Mouse (Mus musculus) left cerebral cortex, postnatal 14 days (tissue): Measurements from ENCODE around the gene Methig1. TPM values are rescaled to one million over a fixed set of nuclear protein-coding genes. Genes with fewer than 3 reads are reported as not detected.

ENCODE experiments used
- DNase-seq, 2 experiments: peaks; one replicate each; pipeline ENCODE4 v3.0.0; 2021 to 2022; ENCODE audit warnings: low spot score in 2 of 2, mixed read lengths in 1 of 2
- intact Hi-C: fragments of 180-260 bp; cut with DNase I; formaldehyde crosslinking; loops from one replicate; pipeline ENCODE4 v1.15.1; 2025
- total RNA-seq, 2 experiments: library from RNA; stranded (reverse); gene quantifications; 2 replicates each; pipeline ENCODE4 v1.2.3; 2021

The Methig1 gene
- total RNA-seq, 2 experiments from 2014 or later = not detected

GRCm38 (mm10) chr15:100387544-100388223 is 34.7 kb downstream of the Methig1 start:
- DNase-seq = no peak
- intact Hi-C loops = no loop called here

DNA sequence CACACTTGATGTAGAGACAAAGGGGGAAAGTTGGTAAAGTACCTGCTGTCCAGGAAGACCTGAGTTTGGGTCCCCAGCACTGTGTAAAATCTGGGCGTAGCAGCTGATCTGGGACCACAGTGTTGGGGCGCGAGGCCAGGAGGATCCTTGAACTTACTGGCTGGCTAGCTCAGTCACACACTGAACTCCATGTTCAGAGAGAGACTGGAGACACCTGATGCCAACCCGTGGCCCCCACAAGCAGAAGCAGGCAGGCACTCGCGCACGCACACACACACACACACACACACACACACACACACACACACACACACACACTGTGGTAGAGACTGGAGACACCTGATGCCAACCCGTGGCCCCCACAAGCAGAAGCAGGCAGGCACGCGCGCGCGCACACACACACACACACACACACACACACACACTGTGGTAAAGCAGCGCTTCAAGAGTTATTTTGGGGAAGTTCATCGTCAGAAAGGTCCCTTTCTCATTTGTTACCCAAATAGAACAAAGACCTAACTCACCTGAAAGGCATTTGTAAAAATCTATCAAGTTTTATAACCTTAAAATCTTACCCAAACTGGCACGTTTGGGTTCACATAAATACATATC is 35.4 kb downstream of the Methig1 start:
- intact Hi-C loops = no loop called here
- no peak for DNase-seq

- DNase-seq = no peak
- intact Hi-C loops = no loop called here
These were observed 35.9 kb downstream of the Methig1 start for GRCm38 (mm10) chr15:100388886-100389285.

GRCm38 (mm10) chr15:100391066-100391465 is 38.1 kb downstream of the Methig1 start:
- DNase-seq = no peak
- intact Hi-C loops = loop anchor here (10.0 kb wide), 1 partner anchor 64 kb away; no protein-coding TSS in a partner anchor

DNA sequence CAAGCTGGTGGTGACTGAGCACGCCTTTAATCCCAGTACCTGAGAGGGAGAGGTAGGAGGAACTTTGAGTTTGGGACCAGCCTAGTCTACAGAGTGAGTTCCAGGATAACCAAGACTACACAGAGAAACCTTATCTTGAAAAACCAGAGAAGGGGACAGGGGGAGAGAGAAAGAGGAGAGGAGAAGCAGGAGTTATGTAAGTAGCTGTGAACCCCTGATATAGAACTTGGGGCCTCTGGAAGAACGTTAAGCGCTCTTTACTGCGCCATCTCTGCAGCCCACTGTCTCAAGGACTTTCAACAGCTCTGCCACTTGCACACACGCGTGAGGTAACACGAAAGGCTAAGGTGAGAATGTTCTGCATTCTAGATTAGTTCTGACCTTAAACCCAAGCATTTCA is 38.6 kb downstream of the Methig1 start:
- intact Hi-C loops = loop anchor here (10.0 kb wide), 1 partner anchor 63 kb away; no protein-coding TSS in a partner anchor
- DNase-seq = no peak

DNA sequence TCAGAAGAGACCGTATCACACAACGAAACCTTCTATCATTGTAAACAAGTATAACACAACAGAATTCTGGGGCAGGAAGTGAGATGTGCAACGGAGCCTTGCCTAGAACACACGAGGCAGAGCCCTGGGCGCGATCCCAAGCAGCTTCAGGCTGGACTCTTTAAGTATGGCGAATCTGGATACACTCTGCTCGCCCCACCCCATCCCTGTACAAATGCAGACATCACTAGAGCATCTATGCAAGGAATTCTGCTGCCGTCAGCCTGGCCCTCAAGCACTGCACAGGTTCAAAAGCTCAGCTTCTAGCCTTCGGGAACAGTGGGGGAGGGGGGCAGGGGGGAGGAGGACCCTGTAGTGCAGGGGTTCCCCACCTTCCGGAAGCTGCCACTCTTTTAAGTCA is 40.1 kb downstream of the Methig1 start:
- intact Hi-C loops = loop anchor here (10.0 kb wide), 1 partner anchor 62 kb away; no protein-coding TSS in a partner anchor
- DNase-seq = no peak

GRCm38 (mm10) chr15:100395561-100395960 is 42.6 kb downstream of the Methig1 start:
- intact Hi-C loops = loop anchor here (10.0 kb wide), 1 partner anchor 59 kb away; no protein-coding TSS in a partner anchor
- no peak for DNase-seq

- DNase-seq = no peak
- intact Hi-C loops = no loop called here
These were observed 47.8 kb downstream of the Methig1 start for GRCm38 (mm10) chr15:100400592-100401250.

DNA sequence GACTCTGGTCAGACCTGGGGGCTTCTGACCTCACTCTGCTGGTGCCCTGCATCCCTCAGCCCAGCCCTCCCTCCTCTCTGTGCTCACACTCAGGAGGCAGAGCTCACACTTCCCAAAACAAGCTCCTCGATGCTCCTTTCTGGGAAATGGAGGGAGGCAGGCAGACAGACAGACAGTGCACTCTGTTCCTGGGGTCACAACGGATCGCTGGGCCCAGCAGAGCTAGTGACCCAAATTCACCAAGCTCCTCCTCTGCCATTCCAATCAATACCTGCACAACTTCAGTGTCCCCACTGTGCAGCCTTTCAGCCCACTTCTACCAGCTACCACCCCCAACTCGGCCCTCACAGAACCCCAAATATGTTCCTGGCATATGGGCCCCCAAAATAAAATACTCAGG is 48.9 kb downstream of the Methig1 start:
- no peak for DNase-seq
- intact Hi-C loops = no loop called here

- intact Hi-C loops = no loop called here
- DNase-seq = no peak
These were observed 49.4 kb downstream of the Methig1 start for GRCm38 (mm10) chr15:100402347-100402746.

DNA sequence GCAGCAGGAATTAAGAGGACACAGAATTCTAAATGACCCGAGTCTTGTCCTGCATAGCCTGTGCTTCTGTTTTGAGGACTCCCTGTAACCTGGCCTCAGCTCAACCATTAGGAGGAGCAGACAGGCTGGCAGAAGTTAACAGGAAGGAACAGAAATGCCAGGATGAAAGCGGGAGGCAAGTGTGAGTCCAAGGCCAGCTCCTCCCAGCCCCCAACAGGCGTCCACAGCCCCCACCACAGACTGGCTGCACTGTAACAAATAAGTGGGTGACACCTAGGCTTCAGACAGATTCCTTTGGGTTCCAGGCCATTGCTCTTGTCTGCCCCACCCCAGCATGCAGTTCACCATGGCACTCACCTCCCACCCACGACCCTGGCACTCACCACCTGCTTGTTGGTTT is 49.8 kb downstream of the Methig1 start:
- DNase-seq = no peak
- intact Hi-C loops = no loop called here

GRCm38 (mm10) chr15:100403318-100404000 is 50.5 kb downstream of the Methig1 start:
- intact Hi-C loops = no loop called here
- DNase-seq = no peak

DNA sequence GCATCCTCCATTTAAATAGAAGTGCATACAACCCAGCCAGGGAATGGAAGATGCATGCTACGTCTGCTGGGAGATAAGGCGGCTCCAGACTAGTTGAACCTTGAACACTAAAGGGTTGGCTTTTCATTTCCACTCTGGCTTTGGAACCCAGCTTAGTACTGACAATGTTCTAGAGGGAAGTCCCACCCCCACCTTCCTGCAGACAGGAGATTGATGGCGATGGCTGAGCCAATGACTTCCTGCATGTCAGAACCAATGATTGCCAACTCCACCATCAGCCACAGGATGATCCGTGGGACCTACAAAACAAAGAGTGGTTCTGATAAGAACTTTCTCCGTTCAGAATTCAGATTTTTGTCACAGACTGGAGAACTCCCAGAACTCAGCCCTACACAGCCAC is 53.1 kb downstream of the Methig1 start:
- intact Hi-C loops = no loop called here

GRCm38 (mm10) chr15:100410918-100411672 is 58.1 kb downstream of the Methig1 start:
- intact Hi-C loops = no loop called here
- no peak for DNase-seq

More for the DNA sequence above, 53.1 kb downstream of the Methig1 start:
- no peak for DNase-seq

GRCm38 (mm10) chr15:100411731-100412130 is 58.8 kb downstream of the Methig1 start:
- no peak for DNase-seq
- intact Hi-C loops = no loop called here

DNA sequence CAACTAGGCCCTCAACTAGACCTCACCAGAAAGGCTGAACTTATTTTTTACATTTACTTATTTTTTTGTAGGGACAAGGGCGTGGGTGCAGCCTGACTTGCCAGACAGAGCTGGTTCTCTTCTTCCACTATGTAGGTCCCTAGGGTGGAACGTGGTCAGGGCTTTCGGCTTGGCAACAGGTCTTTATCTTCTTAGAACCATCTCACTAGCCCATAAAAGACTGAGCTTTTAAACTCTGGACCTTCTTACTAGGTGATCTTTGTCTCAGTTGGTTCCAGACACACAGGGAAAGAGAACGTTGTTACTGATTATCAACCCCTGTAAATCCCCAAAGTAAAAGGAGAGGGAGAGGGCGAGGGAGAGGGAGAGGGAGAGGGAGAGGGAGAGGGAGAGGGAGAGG is 60.4 kb downstream of the Methig1 start:
- intact Hi-C loops = no loop called here
- no peak for DNase-seq

DNA sequence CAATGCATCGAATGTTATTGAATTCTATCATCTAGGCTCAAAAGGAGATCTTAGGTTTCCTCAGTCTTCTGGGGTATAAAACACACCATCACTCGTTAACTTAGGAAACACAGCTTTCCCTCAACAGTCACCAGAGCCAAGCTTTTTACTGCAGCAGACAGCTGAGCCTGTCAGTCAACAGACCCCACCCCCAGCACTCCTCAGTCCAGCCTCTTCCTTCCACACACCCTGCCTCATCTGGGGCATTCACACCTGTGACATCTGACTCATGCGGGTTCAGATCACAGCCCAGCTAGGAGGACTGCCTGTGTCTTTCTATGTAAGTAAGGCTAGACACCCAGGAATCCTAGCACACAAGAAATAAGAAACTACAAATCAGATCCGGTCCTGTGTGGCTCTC is 61.1 kb downstream of the Methig1 start:
- no peak for DNase-seq
- intact Hi-C loops = no loop called here

DNA sequence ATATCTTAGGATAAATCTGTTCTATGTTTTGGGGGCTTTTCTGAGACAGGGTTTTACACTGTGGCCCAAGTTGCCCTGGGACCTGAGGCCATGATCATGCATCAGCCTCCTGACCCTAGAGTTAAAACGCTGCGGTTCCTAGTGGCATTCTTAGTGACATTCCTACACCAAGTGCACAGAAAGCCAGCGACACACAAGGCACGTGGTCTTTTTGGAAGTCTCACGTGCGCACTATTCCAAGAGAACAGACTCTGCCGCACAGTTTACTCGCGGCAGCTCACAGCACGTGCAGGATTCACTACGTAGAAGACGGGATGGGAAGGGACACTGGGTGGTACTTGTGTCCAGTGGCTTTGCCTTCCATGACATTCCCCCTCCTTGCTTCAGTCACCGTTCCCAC is 62.0 kb downstream of the Methig1 start:
- intact Hi-C loops = no loop called here
- DNase-seq = no peak

DNA sequence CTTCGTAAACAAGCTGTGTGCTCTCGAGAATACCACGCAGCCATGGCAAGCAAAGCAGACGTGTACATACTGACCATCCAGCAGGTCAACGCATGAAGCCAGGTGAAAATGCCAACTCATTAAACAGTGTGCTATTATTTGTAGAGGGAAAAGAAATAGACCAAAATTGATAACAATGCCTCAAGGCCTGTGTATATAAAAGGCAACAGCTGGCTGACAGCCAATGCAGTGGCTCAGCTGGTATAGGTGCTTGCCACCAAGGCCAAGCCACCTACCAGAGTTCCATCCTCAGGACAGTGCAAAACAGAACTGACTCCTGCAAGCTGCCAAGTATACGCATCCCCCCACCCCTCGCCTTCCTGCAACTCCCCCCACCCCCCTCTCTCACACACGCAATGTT is 62.7 kb downstream of the Methig1 start:
- intact Hi-C loops = no loop called here

More for the DNA sequence above, 62.7 kb downstream of the Methig1 start:
- no peak for DNase-seq
